Mouse (Mus musculus): Measurements from ENCODE around the gene Hes1.

- TF ChIP-seq ZC3H11A (IDR thresholded peaks at IDR 0.05; ENCODE audit: borderline replicate concordance, low read depth, low read length), result no peak
- TF ChIP-seq ZNF384 (IDR thresholded peaks at IDR 0.05; ENCODE audit: low read depth, low read length), result no peak
These were observed 34.8 kb upstream of the Hes1 start for GRCm38 (mm10) chr16:30029264-30030003.
